Mouse (Mus musculus) liver, postnatal 0 days (tissue): ENCODE results near the gene Med18.
A peak's percentile ranks its signal among the peaks of the same experiment; 100 is the strongest.

Source experiments
- CTCF ChIP-seq: sonication (generic); IDR thresholded peaks from 2 replicates; pipeline ENCODE4 v1.5.1; 2016; ENCODE audit warnings: antibody characterized with exemption, low read depth
- EP300 ChIP-seq: IDR thresholded peaks from 2 replicates; pipeline ENCODE4 v1.6.1; 2016; ENCODE audit warnings: antibody characterized with exemption, low read depth, mild to moderate bottlenecking

DNA sequence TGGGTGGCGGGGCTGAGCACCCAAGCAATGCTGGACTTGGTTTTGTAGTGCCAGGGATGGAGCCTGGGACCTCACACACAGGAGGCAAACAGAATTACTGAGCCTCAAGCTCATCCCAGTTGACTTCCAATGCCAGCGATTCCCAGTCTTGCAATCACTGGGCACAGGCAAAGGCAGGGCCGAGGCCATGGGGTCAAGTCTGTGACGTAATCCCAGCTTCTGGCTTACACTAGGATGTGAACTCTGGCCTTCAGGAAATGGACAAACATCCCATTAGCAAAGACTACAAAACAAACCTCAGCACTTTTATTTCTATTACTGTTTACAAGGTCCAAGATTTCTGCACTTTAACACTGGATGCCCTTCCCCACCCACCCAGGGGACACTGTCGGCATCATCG, 28.0 kb upstream of the Med18 start:
- TF ChIP-seq CTCF, result no peak
- peak; percentile 70; the same call in 1 of the 2 replicates for TF ChIP-seq EP300
